In genomic region chr11:93607111-93607510, GRCm38 (mm10) we compare ENCODE assay signal across 23 mouse cellular contexts.
DNase-seq lines count a peak whose midpoint lies in the region; ATAC-seq and TF ChIP-seq lines count a peak whose summit lies in the region.
"Had no signal": no experiment of that assay in that cellular context is flagged by ENCODE, and none has a peak within 500 bp of the region (broad histone marks: within the 10 kb centered on the region; RNA-seq: fewer than 3 reads in every experiment).

No protein-coding gene starts in this region.

- H3K4me3 ChIP-seq in cerebellum, adult 2 months (replicated peaks; ENCODE audit: insufficient read depth, low read depth, low read length) = no peak overlapping the region
- no peak overlapping the region for H3K4me3 ChIP-seq in forebrain, postnatal 0 days (ENCODE audit: low read depth, low read length)
- H3K4me3 ChIP-seq: forebrain, embryonic 10.5 days; forebrain, embryonic 13.5 days; heart, adult 2 months; heart, embryonic 10.5 days; heart, embryonic 13.5 days; hindbrain, embryonic 15.5 days had no signal

- no peak overlapping the region for H3K9ac ChIP-seq in forebrain, postnatal 0 days
- H3K9ac ChIP-seq: forebrain, embryonic 13.5 days; heart, embryonic 13.5 days; hindbrain, embryonic 15.5 days had no signal

- no peaks in the 10 kb centered on the region for H3K36me3 ChIP-seq in forebrain, postnatal 0 days (ENCODE audit: insufficient read depth)
- H3K36me3 ChIP-seq: forebrain, embryonic 10.5 days; G1E; heart, embryonic 10.5 days; heart, embryonic 13.5 days; hindbrain, embryonic 15.5 days had no signal

- no peaks in the 10 kb centered on the region for H3K9me3 ChIP-seq in forebrain, postnatal 0 days (ENCODE audit: low read length)
- H3K9me3 ChIP-seq: forebrain, embryonic 10.5 days; forebrain, embryonic 13.5 days; heart, embryonic 10.5 days; heart, embryonic 13.5 days; hindbrain, embryonic 15.5 days had no signal

- 7% methylated on average over 1 of the region's 1 CpGs for WGBS in cerebellum, adult 2 months
- WGBS in forebrain, postnatal 0 days = 76% methylated on average over 1 of the region's 1 CpGs

- no peaks in the 10 kb centered on the region for H3K27me3 ChIP-seq in cerebellum, adult 2 months (ENCODE audit: control insufficient read depth, insufficient read depth, low read length)
- no peaks in the 10 kb centered on the region for H3K27me3 ChIP-seq in forebrain, postnatal 0 days (ENCODE audit: insufficient read depth, low read length)
- H3K27me3 ChIP-seq: forebrain, embryonic 13.5 days; hindbrain, embryonic 15.5 days; Patski had no signal

- no peak for TF ChIP-seq CTCF in cerebellum, adult 2 months (IDR thresholded peaks at IDR 0.05; ENCODE audit: borderline replicate concordance, insufficient read depth, low read depth, low read length)
- no peak for TF ChIP-seq CTCF in forebrain, postnatal 0 days (IDR thresholded peaks at IDR 0.05; ENCODE audit: low read depth)

- peak; percentile 42 for DNase-seq in cerebellum, adult 11 months
- peak; percentile 37 to 78 for DNase-seq in cerebellum, adult 2 months
- peak; percentile 76 for DNase-seq in cerebellum, adult 9-11 months
- no peak for DNase-seq in lung, postnatal 14 days
- DNase-seq in forebrain, postnatal 0 days = no peak
- DNase-seq: adrenal gland, postnatal 10 days; adrenal gland, postnatal 36 days; gastrocnemius, postnatal 25 days; heart, adult 2 months; heart, postnatal 14 days; heart, postnatal 4 days; kidney, adult 2 months had no signal

- H3K27ac ChIP-seq in cerebellum, adult 2 months (ENCODE audit: insufficient read depth, low read length) = no peak overlapping the region
- H3K27ac ChIP-seq in forebrain, postnatal 0 days (ENCODE audit: low read depth, low read length) = no peak overlapping the region
- H3K27ac ChIP-seq: forebrain, embryonic 10.5 days; forebrain, embryonic 13.5 days; heart, adult 2 months; heart, embryonic 10.5 days; heart, embryonic 13.5 days; hindbrain, embryonic 15.5 days had no signal

- no peak for ATAC-seq in cerebellum, adult (ENCODE audit: insufficient number of reproducible peaks, low FRiP score, low TSS enrichment)
- no peak for ATAC-seq in frontal cortex, adult (ENCODE audit: low TSS enrichment)
- ATAC-seq in forebrain, postnatal 0 days = no peak
- ATAC-seq: forebrain, embryonic 13.5 days; forebrain, embryonic 16.5 days; intestine, postnatal 0 days; Patski had no signal

- H3K4me2 ChIP-seq in forebrain, postnatal 0 days (ENCODE audit: low read depth) = no peak overlapping the region
- H3K4me2 ChIP-seq: forebrain, embryonic 13.5 days; heart, embryonic 13.5 days; hindbrain, embryonic 15.5 days had no signal

- H3K4me1 ChIP-seq in cerebellum, adult 2 months (ENCODE audit: control insufficient read depth, insufficient read depth, low read length) = peaks cover 14% of the 10 kb centered on the region
- no peaks in the 10 kb centered on the region for H3K4me1 ChIP-seq in forebrain, postnatal 0 days (ENCODE audit: insufficient read depth)
- H3K4me1 ChIP-seq: forebrain, embryonic 13.5 days; heart, embryonic 10.5 days; heart, embryonic 13.5 days had no signal

- no peak for TF ChIP-seq POLR2A in cerebellum, adult 2 months (IDR thresholded peaks at IDR 0.05; ENCODE audit: borderline replicate concordance, insufficient read depth, low read length)

Comparison
In these comparisons a context has a peak if more than half of its experiments do, and no peak if none do; other contexts are left out.
1. DNase-seq: peak in cerebellum, adult 11 months (single experiment), cerebellum, adult 2 months (2 of 2) and cerebellum, adult 9-11 months (single experiment); none in lung, postnatal 14 days (single experiment) and forebrain, postnatal 0 days (single experiment).